Mouse (Mus musculus) forebrain, embryonic 11.5 days (tissue): ENCODE measurements around the gene Gm17545. TPM values are rescaled to one million over a fixed set of nuclear protein-coding genes. Genes with fewer than 3 reads are reported as not detected.

Experiments
- polyA plus RNA-seq: library from polyadenylated mRNA; unstranded; fragments of >200 nt; fragmentation: Nextera tagmentation; extraction: Ambion mirVana; gene quantifications from 2 replicates; pipeline ENCODE4 v1.2.1, GENCODE M21; 2014

The Gm17545 gene
- polyA plus RNA-seq, 1 experiment from 2014 or later = not detected

Other genes starting within 250 kb of the Gm17545 start
- gene Zfp809, start 228.6 kb upstream of the Gm17545 start, polyA plus RNA-seq = 13.5 and 14.7 TPM in 2 replicates
- 8.8 and 8.9 TPM in 2 replicates for gene Zfp599, start 194.4 kb upstream of the Gm17545 start, polyA plus RNA-seq
- 30.2 and 33.4 TPM in 2 replicates for gene Zfp810, start 146.6 kb upstream of the Gm17545 start, polyA plus RNA-seq
- 48.9 and 49.7 TPM in 2 replicates for gene Anln, start 65.1 kb upstream of the Gm17545 start, polyA plus RNA-seq
- 12.6 and 12.7 TPM in 2 replicates for gene 9530077C05Rik, start 42.8 kb upstream of the Gm17545 start, polyA plus RNA-seq
- gene Rp9, start 15.5 kb downstream of the Gm17545 start, polyA plus RNA-seq = 50.7 and 54.5 TPM in 2 replicates
- gene Bbs9, start 21.4 kb downstream of the Gm17545 start, polyA plus RNA-seq = 15.5 and 18.4 TPM in 2 replicates